Mouse (Mus musculus) neural tube, embryonic 11.5 days (tissue): ENCODE measurements at regions not wholly inside any gene's neighbourhood (a gene's known extent, or its start where the extent isn't known, plus 50 kb on each side); places are given as distances from the start of the nearest gene placed in this dataset. TPM values are rescaled to one million over a fixed set of nuclear protein-coding genes. Genes with fewer than 3 reads are reported as not detected.

ENCODE experiments used
- microRNA-seq: library from miRNA; unstranded; fragments of <30 nt; microRNA quantifications from one replicate; pipeline ENCODE4, GENCODE M21; 2016

Small RNA genes in the stretch of these regions (microRNA-seq; reads per million reads assigned to microRNA genes)
- gene Gm22696, result not detected
